Mouse (Mus musculus) layer of hippocampus, adult 6 months (tissue): Measurements from ENCODE around the gene Tcstv1. TPM values are rescaled to one million over a fixed set of nuclear protein-coding genes. Genes with fewer than 3 reads are reported as not detected.

Source experiments
- long read RNA-seq, 2 experiments: library from polyadenylated mRNA; unstranded; transcript quantifications; one replicate each; pipeline ENCODE4 v2.0.0; 2019 to 2020
- polyA plus RNA-seq: library from polyadenylated mRNA; unstranded; fragments of <200 nt; fragmentation: Nextera tagmentation; gene quantifications from 2 replicates; pipeline ENCODE4 v1.2.3, GENCODE M21; 2021

Gene Tcstv1
- not detected in 2 replicates for polyA plus RNA-seq
- long read RNA-seq, experiment 1: 0 reads
- long read RNA-seq, experiment 2: 0 reads

DNA sequence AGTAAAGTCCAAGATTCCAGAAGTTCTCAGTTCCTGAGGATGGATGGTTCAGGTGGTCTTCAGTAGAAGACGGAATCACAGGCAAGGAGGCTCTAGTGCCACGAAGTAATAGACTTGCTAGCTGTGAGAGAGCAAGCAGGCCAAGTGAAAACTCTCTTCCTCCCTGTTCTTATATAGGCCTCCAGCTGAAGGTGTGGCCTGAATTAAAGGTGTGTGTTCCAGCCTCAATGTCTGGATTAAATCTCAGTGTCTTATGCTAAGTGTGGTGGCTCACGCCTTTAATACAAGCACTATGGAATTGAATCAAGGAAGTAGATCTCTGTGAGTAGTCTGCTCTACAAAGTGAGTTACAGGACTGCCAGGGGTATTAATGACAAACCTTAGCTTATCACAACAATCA lies at the start of gene Tcstv1:
Gene Tcstv1, minus strand, starts transcription at position 101 of the 400 bp plus-strand sequence.

DNA sequence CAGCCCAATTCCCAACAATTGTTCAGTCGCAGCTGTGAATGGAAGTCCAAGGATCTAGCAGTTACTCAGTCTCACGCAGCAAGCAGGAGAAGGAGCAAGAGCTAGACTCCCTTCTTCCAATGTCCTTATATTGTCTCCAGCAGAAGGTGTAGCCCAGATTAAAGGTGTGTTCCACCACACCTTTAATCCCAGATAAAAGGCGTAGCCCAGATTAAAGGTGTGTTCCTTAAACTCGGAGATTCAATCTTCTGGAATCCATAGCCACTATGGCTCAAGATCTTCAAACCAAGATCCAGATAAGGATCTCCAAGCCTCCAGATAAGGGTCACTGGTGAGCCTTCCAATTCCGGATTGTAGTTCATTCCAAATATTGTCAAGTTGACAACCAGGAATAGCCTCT lies 34.6 kb upstream of the Tcstv1 start, which contains the start of gene Gm21761:
Gene Gm21761, minus strand, starts transcription at position 101 of the 400 bp plus-strand sequence.

Other genes with a start within 250 kb of the Tcstv1 start
- 138 and 168 TPM in 2 replicates for gene Hmgcs1, start 204.4 kb downstream of the Tcstv1 start, polyA plus RNA-seq
- gene Nim1k, start 138.9 kb downstream of the Tcstv1 start, polyA plus RNA-seq: 9.3 and 9.9 TPM in 2 replicates
- gene Zfp131, start 103.9 kb downstream of the Tcstv1 start, polyA plus RNA-seq: 28.7 and 32.6 TPM in 2 replicates
- gene AF067063, start 64.6 kb downstream of the Tcstv1 start, polyA plus RNA-seq: not detected in 2 replicates
- not detected in 2 replicates for gene D13Ertd608e, start 58.8 kb downstream of the Tcstv1 start, polyA plus RNA-seq
- not detected in 2 replicates for gene Gm21761, start 34.5 kb upstream of the Tcstv1 start, polyA plus RNA-seq
- gene B020031M17Rik, start 56.0 kb upstream of the Tcstv1 start, polyA plus RNA-seq: not detected in 2 replicates
- not detected in 2 replicates for gene Gm36079, start 132.2 kb upstream of the Tcstv1 start, polyA plus RNA-seq
- 0.13 TPM in 1 of 2 replicates, not detected in the other for gene Gm21188, start 157.4 kb upstream of the Tcstv1 start, polyA plus RNA-seq
- not detected in 2 replicates for gene Gm20767, start 245.5 kb upstream of the Tcstv1 start, polyA plus RNA-seq